Mouse (Mus musculus): ENCODE measurements around the gene Mad2l2.

GRCm38 (mm10) chr4:148166986-148167385, 36.8 kb downstream of the Mad2l2 start:
- TF ChIP-seq CTCF (IDR thresholded peaks at IDR 0.05; ENCODE audit: borderline replicate concordance, insufficient read depth, low read depth, low read length) (peak; percentile 66), POLR2A (IDR thresholded peaks at IDR 0.05; ENCODE audit: borderline replicate concordance, insufficient read depth, low read length) (no peak)

Measured in cerebellum, adult 2 months (tissue).